Mouse (Mus musculus) liver, embryonic 14 days (tissue): Measurements from ENCODE around the gene Col7a1. TPM values are rescaled to one million over a fixed set of nuclear protein-coding genes. Genes with fewer than 3 reads are reported as not detected.

Source experiments
- polyA plus RNA-seq: library from polyadenylated mRNA; depleted of rRNA; stranded (reverse); fragments of >200 nt; gene quantifications from 2 replicates; pipeline ENCODE4 v1.2.3, GENCODE M21; 2012; rRNA removed

Gene Col7a1
- 0.54 and 0.69 TPM in 2 replicates for polyA plus RNA-seq

GRCm38 (mm10) chr9:108953081-108953636, at the start of gene Col7a1:
Gene Col7a1 (plus strand): TSS chr9:108953586.

GRCm38 (mm10) chr9:108914491-108914890, 38.9 kb upstream of the Col7a1 start, which contains the start of gene Tmem89:
Gene Tmem89 (plus strand): TSS chr9:108914619.

GRCm38 (mm10) chr9:108936418-108937364, 16.7 kb upstream of the Col7a1 start, which contains the start of gene Uqcrc1:
Gene Uqcrc1 (plus strand): TSS chr9:108936633.

GRCm38 (mm10) chr9:108985710-108986109, 32.3 kb downstream of the Col7a1 start, which contains the start of gene Ucn2:
Gene Ucn2 (plus strand): TSS chr9:108986010.

GRCm38 (mm10) chr9:108991428-108992084, 38.2 kb downstream of the Col7a1 start, which contains the start of gene Pfkfb4:
Gene Pfkfb4 (plus strand): TSS chr9:108991778.

Other genes starting within 250 kb of the Col7a1 start
- 27.8 and 29.7 TPM in 2 replicates for gene Ip6k2, start 169.8 kb upstream of the Col7a1 start, polyA plus RNA-seq
- 3.3 and 3.9 TPM in 2 replicates for gene Nckipsd, start 145.2 kb upstream of the Col7a1 start, polyA plus RNA-seq
- 0.15 and 0.23 TPM in 2 replicates for gene Celsr3, start 127.3 kb upstream of the Col7a1 start, polyA plus RNA-seq
- gene Slc26a6, start 100.3 kb upstream of the Col7a1 start, polyA plus RNA-seq, result 3.9 and 4.0 TPM in 2 replicates
- not detected in 2 replicates for gene Tmem89, start 39.0 kb upstream of the Col7a1 start, polyA plus RNA-seq
- 177 and 218 TPM in 2 replicates for gene Uqcrc1, start 17.0 kb upstream of the Col7a1 start, polyA plus RNA-seq
- gene Ucn2, start 32.4 kb downstream of the Col7a1 start, polyA plus RNA-seq, result 0.10 and 0.12 TPM in 2 replicates
- gene Pfkfb4, start 38.2 kb downstream of the Col7a1 start, polyA plus RNA-seq, result 1.9 and 2.7 TPM in 2 replicates
- 12.1 and 14.9 TPM in 2 replicates for gene Shisa5, start 85.0 kb downstream of the Col7a1 start, polyA plus RNA-seq
- 10.2 and 12.5 TPM in 2 replicates for gene Trex1, start 106.1 kb downstream of the Col7a1 start, polyA plus RNA-seq
- 5.3 and 6.3 TPM in 2 replicates for gene Atrip, start 120.5 kb downstream of the Col7a1 start, polyA plus RNA-seq
- 7.0 and 7.9 TPM in 2 replicates for gene Ccdc51, start 128.9 kb downstream of the Col7a1 start, polyA plus RNA-seq
- gene Tma7, start 129.0 kb downstream of the Col7a1 start, polyA plus RNA-seq, result 101 and 103 TPM in 2 replicates
- gene Plxnb1, start 141.8 kb downstream of the Col7a1 start, polyA plus RNA-seq, result 3.7 and 4.1 TPM in 2 replicates
- gene Fbxw21, start 208.5 kb downstream of the Col7a1 start, polyA plus RNA-seq, result not detected in 2 replicates
- gene Fbxw13, start 242.4 kb downstream of the Col7a1 start, polyA plus RNA-seq, result not detected in 2 replicates